Mouse (Mus musculus): ENCODE results near the gene Zan. TPM values are rescaled to one million over a fixed set of nuclear protein-coding genes. Genes with fewer than 3 reads are reported as not detected.

The Zan gene
- polyA plus RNA-seq, 1 experiment from 2014 or later, result 0.10 TPM

GRCm38 (mm10) chr5:137377603-137378002 lies 99.3 kb downstream of the Zan start:
- DNase-seq (ENCODE audit: low spot score), result peak; percentile 52

DNA sequence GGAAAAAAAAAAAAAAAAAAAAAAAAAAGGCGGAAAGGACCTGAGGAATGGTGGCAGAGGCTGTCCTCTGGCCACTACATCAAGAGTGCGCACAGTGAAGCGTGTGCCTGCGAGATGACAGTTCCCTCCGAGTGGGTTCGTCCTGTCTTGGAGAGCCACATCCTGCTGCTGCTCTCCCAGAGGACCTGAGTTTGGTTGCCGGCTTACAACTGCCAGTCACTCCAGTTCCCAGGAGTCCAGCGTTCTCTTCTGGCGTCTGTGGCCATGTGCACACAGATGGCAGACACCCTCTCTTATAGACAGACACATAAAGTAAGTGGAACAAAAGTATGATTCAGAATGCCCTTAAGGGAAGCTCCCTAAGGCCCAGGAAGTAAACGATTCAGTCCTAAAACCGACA lies 99.7 kb downstream of the Zan start:
- Histone ChIP-seq H3K36me3 (peaks cover 41% of the 10 kb centered on the region), H3K9me3 (replicated peaks) (no peaks in the 10 kb centered on the region), H3K27ac (no peak overlapping the region; the same call in 1 of the 2 replicates), H3K27me3 (ENCODE audit: low read depth, poor library complexity, severe bottlenecking) (no peaks in the 10 kb centered on the region), H3K4me3 (no peak overlapping the region), H3K4me1 (peaks cover 35% of the 10 kb centered on the region)
- DNase-seq (ENCODE audit: low spot score), result peak; percentile 60
- WGBS, result 52% methylated on average over 11 of the region's 11 CpGs

More at GRCm38 (mm10) chr5:137377603-137378002, 99.3 kb downstream of the Zan start:
- no peak overlapping the region for H3K4me3 ChIP-seq
- WGBS, result 31% methylated on average over 13 of the region's 15 CpGs
- H3K4me1 ChIP-seq, result peaks cover 39% of the 10 kb centered on the region
- H3K27me3 ChIP-seq (ENCODE audit: low read depth, poor library complexity, severe bottlenecking), result no peaks in the 10 kb centered on the region
- no peaks in the 10 kb centered on the region for H3K9me3 ChIP-seq (replicated peaks)
- H3K27ac ChIP-seq, result no peak overlapping the region; the same call in 1 of the 2 replicates
- H3K36me3 ChIP-seq, result peaks cover 36% of the 10 kb centered on the region

DNA sequence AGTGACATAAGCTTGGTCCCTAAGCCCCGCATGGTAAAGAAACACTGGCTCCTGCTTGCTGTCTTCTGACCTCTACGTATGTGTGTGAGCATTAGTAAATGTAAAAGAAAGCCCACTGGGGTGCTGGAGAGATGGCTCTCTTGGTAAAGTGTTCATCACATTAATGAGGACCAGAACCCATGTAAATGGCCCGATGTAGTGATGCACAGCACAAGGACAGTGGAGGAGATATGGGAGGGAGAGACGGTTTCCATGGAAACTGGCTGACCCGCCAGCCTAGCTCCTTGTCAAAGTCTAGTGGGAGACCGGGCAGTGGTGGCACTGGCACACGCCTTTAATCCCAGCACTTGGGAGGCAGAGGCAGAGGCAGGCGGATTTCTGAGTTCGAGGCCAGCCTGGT lies 100.1 kb downstream of the Zan start:
- H3K27ac ChIP-seq, result no peak overlapping the region
- no peaks in the 10 kb centered on the region for H3K9me3 ChIP-seq (replicated peaks)
- no peak overlapping the region for H3K4me3 ChIP-seq
- H3K4me1 ChIP-seq, result peaks cover 34% of the 10 kb centered on the region
- 59% methylated on average over 9 of the region's 9 CpGs for WGBS
- H3K27me3 ChIP-seq (ENCODE audit: low read depth, poor library complexity, severe bottlenecking), result no peaks in the 10 kb centered on the region
- H3K36me3 ChIP-seq, result peaks cover 45% of the 10 kb centered on the region
- peak; percentile 49 for DNase-seq (ENCODE audit: low spot score)

- Histone ChIP-seq H3K4me1 (peaks cover 34% of the 10 kb centered on the region), H3K36me3 (peaks cover 51% of the 10 kb centered on the region), H3K27ac (no peak overlapping the region), H3K9me3 (replicated peaks) (no peaks in the 10 kb centered on the region), H3K4me3 (no peak overlapping the region), H3K27me3 (ENCODE audit: low read depth, poor library complexity, severe bottlenecking) (no peaks in the 10 kb centered on the region)
- WGBS, result 36% methylated on average over 7 of the region's 7 CpGs
- DNase-seq (ENCODE audit: low spot score), result peak; percentile 45
These were observed 100.7 kb downstream of the Zan start for GRCm38 (mm10) chr5:137376198-137376597.

DNA sequence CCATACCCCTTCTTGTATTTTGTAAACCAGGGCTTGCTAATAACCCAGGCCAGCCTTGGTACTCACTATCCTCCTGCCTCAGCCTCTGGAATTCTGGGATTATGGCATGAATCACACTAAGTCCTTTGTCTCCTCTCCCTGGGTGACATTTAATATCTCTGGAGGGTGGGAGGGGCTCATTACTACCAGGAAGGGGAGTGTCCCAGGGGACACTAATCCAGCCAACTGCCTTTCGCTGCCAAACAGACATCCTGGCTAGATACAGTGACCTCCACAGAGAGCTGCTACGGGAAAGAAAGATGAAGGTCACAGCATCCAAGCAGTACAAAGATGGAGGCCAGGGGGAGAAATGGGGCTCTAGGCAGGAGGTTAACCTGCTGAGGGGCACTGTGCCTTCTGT lies 101.2 kb downstream of the Zan start:
- no peaks in the 10 kb centered on the region for H3K27me3 ChIP-seq (ENCODE audit: low read depth, poor library complexity, severe bottlenecking)
- no peak for DNase-seq (ENCODE audit: low spot score)
- H3K9me3 ChIP-seq (replicated peaks), result no peaks in the 10 kb centered on the region
- no peak overlapping the region for H3K4me3 ChIP-seq
- 0 out of 2 replicates have a peak overlapping the region, but pooled peaks have one; percentile 1 for H3K27ac ChIP-seq
- 62% methylated on average over 2 of the region's 2 CpGs for WGBS
- H3K4me1 ChIP-seq, result peaks cover 34% of the 10 kb centered on the region
- peaks cover 56% of the 10 kb centered on the region for H3K36me3 ChIP-seq

GRCm38 (mm10) chr5:137374521-137375080 lies 102.3 kb downstream of the Zan start:
- Histone ChIP-seq H3K4me3 (no peak overlapping the region), H3K27ac (no peak overlapping the region), H3K4me1 (peaks cover 34% of the 10 kb centered on the region), H3K36me3 (peaks cover 66% of the 10 kb centered on the region), H3K9me3 (replicated peaks) (no peaks in the 10 kb centered on the region), H3K27me3 (ENCODE audit: low read depth, poor library complexity, severe bottlenecking) (no peaks in the 10 kb centered on the region)
- DNase-seq (ENCODE audit: low spot score), result no peak
- 73% methylated on average over 4 of the region's 4 CpGs for WGBS

DNA sequence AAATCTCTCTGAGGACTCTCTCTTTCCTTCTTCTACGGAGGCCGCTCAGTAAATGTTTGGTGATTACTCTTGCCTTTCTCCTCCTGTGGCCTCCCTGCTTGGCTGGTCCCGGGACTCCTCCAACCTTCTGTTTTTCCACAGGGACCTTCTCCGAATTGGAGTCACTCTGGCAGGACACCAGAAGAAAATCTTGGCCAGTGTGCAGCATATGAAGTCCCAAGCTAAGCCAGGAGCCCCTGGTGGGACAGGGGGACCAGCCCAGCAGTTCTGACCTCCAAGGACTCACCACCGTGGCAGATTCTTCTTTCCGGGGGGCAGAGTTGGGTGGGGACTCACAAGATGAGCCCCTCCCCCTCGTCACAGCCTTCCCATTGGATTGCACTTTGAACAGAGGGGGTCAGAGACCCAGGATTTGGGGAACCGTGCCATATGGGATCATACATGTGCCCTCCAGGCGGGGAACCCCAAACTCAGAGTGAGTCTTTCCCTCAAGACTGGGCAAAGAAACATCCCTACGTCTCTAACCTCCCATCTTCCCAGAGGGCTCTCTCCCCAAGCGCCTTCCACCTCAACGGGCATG lies 103.4 kb downstream of the Zan start:
- 84% methylated on average over 12 of the region's 12 CpGs for WGBS
- Histone ChIP-seq H3K4me1 (peaks cover 28% of the 10 kb centered on the region), H3K9me3 (replicated peaks) (no peaks in the 10 kb centered on the region), H3K27ac (no peak overlapping the region), H3K36me3 (peaks cover 78% of the 10 kb centered on the region), H3K4me3 (no peak overlapping the region), H3K27me3 (ENCODE audit: low read depth, poor library complexity, severe bottlenecking) (no peaks in the 10 kb centered on the region)
- DNase-seq (ENCODE audit: low spot score), result no peak

DNA sequence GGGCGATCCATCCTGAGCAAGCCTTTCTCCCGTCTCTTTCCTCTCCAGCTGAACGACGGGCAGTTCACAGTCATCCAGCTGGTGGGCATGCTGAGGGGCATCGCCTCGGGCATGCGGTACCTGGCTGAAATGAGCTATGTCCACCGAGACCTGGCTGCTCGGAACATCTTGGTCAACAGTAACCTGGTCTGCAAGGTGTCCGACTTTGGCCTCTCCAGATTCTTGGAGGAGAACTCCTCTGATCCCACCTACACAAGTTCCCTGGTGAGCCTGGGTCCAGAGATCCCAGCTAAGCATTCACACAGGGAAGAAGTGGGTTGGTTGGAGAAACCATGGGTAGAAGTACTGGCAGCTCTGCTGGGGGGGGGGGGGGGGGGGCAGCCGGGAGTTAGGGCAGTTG lies 107.2 kb downstream of the Zan start:
- H3K36me3 ChIP-seq, result peaks cover 100% of the 10 kb centered on the region
- H3K4me1 ChIP-seq, result no peaks in the 10 kb centered on the region
- WGBS, result 93% methylated on average over 11 of the region's 11 CpGs
- no peak overlapping the region for H3K4me3 ChIP-seq
- no peak overlapping the region for H3K27ac ChIP-seq
- H3K9me3 ChIP-seq (replicated peaks), result no peaks in the 10 kb centered on the region
- H3K27me3 ChIP-seq (ENCODE audit: low read depth, poor library complexity, severe bottlenecking), result no peaks in the 10 kb centered on the region
- DNase-seq (ENCODE audit: low spot score), result no peak

DNA sequence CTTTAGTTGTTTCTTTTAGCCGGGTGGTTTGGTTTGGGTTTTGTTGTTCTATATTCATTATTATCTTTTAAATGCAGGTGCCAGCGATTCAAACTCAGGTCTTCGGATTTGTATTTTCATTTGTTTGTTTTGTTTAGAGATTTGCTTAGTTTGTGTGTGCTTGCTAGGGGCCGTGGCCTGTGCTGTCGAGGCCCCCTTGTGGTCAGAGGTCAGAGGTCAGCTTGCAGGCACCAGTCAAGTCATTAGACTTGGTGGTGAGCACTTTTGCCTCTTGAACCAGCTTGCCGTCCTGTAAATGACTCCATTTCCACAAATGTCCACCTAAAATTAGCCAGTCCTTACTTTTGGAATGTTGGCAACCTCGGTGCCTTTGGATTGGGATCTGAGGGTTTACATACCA lies 118.5 kb downstream of the Zan start:
- Histone ChIP-seq H3K27ac (no peak overlapping the region), H3K36me3 (peaks cover 98% of the 10 kb centered on the region), H3K27me3 (ENCODE audit: low read depth, poor library complexity, severe bottlenecking) (no peaks in the 10 kb centered on the region), H3K4me1 (peaks cover 18% of the 10 kb centered on the region), H3K9me3 (replicated peaks) (no peaks in the 10 kb centered on the region), H3K4me3 (no peak overlapping the region)
- DNase-seq (ENCODE audit: low spot score), result no peak
- 41% methylated on average over 7 of the region's 7 CpGs for WGBS

DNA sequence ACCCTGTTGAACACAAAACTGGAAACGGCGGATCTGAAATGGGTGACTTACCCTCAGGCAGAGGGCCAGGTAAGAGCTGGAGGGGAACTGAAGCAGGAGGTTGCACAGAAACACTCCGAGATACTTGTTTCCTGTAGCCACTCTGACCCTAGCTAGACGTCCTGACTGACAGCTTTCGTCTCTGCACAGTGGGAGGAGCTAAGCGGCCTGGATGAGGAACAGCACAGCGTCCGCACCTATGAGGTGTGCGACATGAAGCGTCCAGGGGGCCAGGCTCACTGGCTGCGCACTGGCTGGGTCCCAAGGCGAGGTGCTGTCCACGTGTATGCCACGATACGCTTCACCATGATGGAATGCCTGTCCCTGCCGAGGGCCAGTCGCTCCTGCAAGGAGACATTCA lies 122.8 kb downstream of the Zan start:
- no peak overlapping the region for H3K4me3 ChIP-seq
- H3K36me3 ChIP-seq, result peaks cover 68% of the 10 kb centered on the region
- DNase-seq (ENCODE audit: low spot score), result no peak
- peaks cover 43% of the 10 kb centered on the region for H3K4me1 ChIP-seq
- WGBS, result 91% methylated on average over 17 of the region's 17 CpGs
- no peak overlapping the region for H3K27ac ChIP-seq
- no peaks in the 10 kb centered on the region for H3K27me3 ChIP-seq (ENCODE audit: low read depth, poor library complexity, severe bottlenecking)
- H3K9me3 ChIP-seq (replicated peaks), result no peaks in the 10 kb centered on the region

GRCm38 (mm10) chr5:137352011-137352975 lies 124.6 kb downstream of the Zan start:
- Histone ChIP-seq H3K36me3 (peaks cover 50% of the 10 kb centered on the region), H3K27me3 (ENCODE audit: low read depth, poor library complexity, severe bottlenecking) (no peaks in the 10 kb centered on the region), H3K4me1 (peaks cover 55% of the 10 kb centered on the region), H3K4me3 (peak overlapping the region; percentile 97), H3K9me3 (replicated peaks) (no peaks in the 10 kb centered on the region), H3K27ac (peak overlapping the region; percentile 98)
- peak; percentile 56 for DNase-seq (ENCODE audit: low spot score)
- WGBS, result 4% methylated on average over 16 of the region's 16 CpGs

DNA sequence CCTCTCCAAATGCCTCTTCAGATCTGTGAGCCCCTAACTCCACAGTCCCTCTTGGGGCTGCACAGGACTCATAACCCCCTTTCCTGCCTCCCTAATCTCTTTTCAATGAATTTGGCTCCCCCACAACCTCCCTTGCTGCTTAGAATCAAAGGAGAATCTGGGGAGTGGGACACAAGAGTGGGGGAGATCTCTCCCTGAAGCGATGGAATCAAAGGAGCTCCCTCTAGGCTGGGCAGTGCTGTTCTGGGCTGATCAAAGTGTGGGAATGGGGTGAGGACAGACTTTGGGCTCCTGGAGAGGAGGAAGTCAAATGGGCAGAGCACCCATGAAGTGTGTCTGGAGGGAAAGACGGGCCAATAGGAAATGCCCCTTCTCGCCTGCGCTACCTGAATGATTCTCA lies 125.5 kb downstream of the Zan start:
- H3K36me3 ChIP-seq, result peaks cover 41% of the 10 kb centered on the region
- H3K27ac ChIP-seq, result peak overlapping the region; percentile 98
- 3% methylated on average over 4 of the region's 4 CpGs for whole genome bisulfite sequencing
- H3K4me1 ChIP-seq, result peaks cover 59% of the 10 kb centered on the region
- H3K9me3 ChIP-seq (replicated peaks), result no peaks in the 10 kb centered on the region
- peak overlapping the region; percentile 97 for H3K4me3 ChIP-seq
- DNase-seq (ENCODE audit: low spot score), result no peak
- H3K27me3 ChIP-seq (ENCODE audit: low read depth, poor library complexity, severe bottlenecking), result no peaks in the 10 kb centered on the region

DNA sequence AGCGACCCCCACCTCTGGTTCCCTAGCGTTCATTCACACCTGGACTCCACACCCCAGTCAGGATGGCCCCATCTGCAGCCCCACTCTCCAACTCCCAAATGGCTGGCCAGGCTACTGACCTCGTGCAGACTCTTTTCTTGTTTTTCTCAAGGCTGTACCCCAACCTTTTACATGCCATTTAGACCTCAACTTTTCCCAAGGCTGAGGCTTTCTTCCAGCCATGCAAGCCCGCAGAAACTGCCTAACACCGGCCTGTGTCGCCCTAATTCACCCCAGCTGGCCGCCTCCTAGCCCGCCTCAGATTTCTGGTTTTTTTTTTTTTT lies 125.8 kb downstream of the Zan start:
- H3K27ac ChIP-seq, result peak overlapping the region; percentile 98
- H3K4me3 ChIP-seq, result peak overlapping the region; percentile 97
- H3K27me3 ChIP-seq (ENCODE audit: low read depth, poor library complexity, severe bottlenecking), result no peaks in the 10 kb centered on the region
- WGBS, result 0% methylated on average over 8 of the region's 8 CpGs
- no peak for DNase-seq (ENCODE audit: low spot score)
- H3K36me3 ChIP-seq, result peaks cover 37% of the 10 kb centered on the region
- peaks cover 62% of the 10 kb centered on the region for H3K4me1 ChIP-seq
- H3K9me3 ChIP-seq (replicated peaks), result no peaks in the 10 kb centered on the region
